Comparison of ENCODE assay signal across 16 mouse cellular contexts in the genomic region with DNA sequence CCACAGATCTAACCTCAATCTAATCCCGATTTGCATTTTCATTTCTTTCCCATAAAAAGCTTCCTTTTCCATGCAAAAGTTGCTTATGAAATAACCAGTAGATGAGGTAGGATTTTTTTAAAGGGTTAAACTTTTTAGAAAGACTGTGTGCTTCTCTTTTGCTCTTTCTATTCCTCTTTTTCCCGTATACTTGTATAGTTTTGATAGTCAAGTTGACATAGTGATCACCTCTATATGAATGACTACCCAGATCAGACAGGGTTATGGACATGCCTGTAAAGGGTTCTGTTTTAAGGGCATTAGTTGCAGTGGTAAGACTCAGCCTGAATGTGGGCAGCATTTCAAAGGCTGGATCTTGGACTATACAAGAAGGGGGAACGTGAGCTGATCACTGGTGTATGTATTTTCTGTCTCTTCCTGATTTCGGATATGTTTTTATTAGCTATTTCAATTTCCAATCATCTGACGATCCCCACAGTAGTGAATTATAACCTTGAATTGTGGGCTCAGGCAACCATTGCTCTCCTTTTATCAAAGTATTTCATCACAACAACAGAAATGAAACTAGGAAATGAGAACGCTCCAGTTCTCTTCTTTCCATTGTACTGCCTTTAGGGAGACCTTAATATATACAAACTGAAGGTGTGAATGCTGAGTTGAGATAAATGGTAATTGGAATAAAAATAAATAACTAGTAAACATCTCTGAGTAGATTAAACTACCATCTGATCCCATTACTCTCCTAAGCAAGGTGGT. TPM values are rescaled to one million over a fixed set of nuclear protein-coding genes. Genes with fewer than 3 reads are reported as not detected.
"Had no signal": no experiment of that assay in that cellular context is flagged by ENCODE, and none has a peak within 500 bp of the region (broad histone marks: within the 10 kb centered on the region; RNA-seq: fewer than 3 reads in every experiment).

No protein-coding gene starts in this region.

- H3K9me3 ChIP-seq: neural tube, embryonic 13.5 days; neural tube, embryonic 15.5 days; stomach, embryonic 15.5 days had no signal

- H3K4me1 ChIP-seq: neural tube, embryonic 13.5 days; neural tube, embryonic 15.5 days; stomach, embryonic 15.5 days had no signal

- H3K27me3 ChIP-seq: neural tube, embryonic 13.5 days; neural tube, embryonic 15.5 days; stomach, embryonic 15.5 days had no signal

- H3K4me2 ChIP-seq: neural tube, embryonic 13.5 days; neural tube, embryonic 15.5 days; stomach, embryonic 15.5 days had no signal

- H3K4me3 ChIP-seq: neural tube, embryonic 13.5 days; neural tube, embryonic 15.5 days; stomach, embryonic 15.5 days had no signal

- DNase-seq: retina, postnatal 1 day; right cerebral cortex, adult 18-20 months; right cerebral cortex, postnatal 14 days; right cerebral cortex, postnatal 25 days; right cerebral cortex, postnatal 4 days; spleen, adult 18-20 months; thymus, adult 18-20 months; thymus, adult 2 months; thymus, postnatal 14 days; thymus, postnatal 25 days; thymus, postnatal 4 days had no signal

- H3K27ac ChIP-seq: neural tube, embryonic 13.5 days; neural tube, embryonic 15.5 days; stomach, embryonic 15.5 days; stomach, postnatal 0 days had no signal

- H3K36me3 ChIP-seq: neural tube, embryonic 13.5 days; neural tube, embryonic 15.5 days; stomach, embryonic 15.5 days had no signal

- H3K9ac ChIP-seq: neural tube, embryonic 13.5 days; neural tube, embryonic 15.5 days; stomach, embryonic 15.5 days had no signal

RNA-seq across cellular contexts. Expression of gene Tfec, which starts 35.3 kb away (rescaled TPM):
- polyA plus RNA-seq: testis, adult 2 months had no signal
